Mouse (Mus musculus) right cerebral cortex, postnatal 36 days (tissue): ENCODE data around the gene Bcl11a.

Experiments
- DNase-seq, 2 experiments: peaks; one replicate each; pipeline ENCODE4 v3.0.0; 2022; ENCODE audit warnings: low spot score in 2 of 2, mixed read lengths in 1 of 2

Bcl11a gene

GRCm38 (mm10) chr11:24202641-24203361 lies 124.9 kb downstream of the Bcl11a start:
- no peak for DNase-seq

DNA sequence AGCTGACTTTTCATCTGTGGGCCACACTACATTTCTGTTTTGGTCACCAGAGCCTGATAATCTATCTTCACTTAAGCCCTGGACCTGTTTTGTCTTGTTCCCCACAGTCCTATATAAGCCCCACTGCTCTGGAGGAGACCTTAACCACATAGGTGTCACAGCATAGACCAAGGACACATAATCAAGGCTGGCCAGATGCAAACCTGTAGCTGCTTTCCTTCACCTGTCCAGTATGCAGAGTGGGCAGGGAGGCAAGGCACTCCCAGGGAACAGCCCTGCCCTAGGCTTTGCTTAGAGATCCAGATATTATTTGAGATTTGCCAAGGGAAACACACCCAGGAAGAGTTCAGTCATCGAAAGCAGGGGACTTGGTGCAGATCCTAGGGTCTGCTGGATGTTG lies 125.6 kb downstream of the Bcl11a start:
- DNase-seq: no peak

- DNase-seq: no peak
Measured at GRCm38 (mm10) chr11:24208951-24209351, 131.1 kb downstream of the Bcl11a start.

DNA sequence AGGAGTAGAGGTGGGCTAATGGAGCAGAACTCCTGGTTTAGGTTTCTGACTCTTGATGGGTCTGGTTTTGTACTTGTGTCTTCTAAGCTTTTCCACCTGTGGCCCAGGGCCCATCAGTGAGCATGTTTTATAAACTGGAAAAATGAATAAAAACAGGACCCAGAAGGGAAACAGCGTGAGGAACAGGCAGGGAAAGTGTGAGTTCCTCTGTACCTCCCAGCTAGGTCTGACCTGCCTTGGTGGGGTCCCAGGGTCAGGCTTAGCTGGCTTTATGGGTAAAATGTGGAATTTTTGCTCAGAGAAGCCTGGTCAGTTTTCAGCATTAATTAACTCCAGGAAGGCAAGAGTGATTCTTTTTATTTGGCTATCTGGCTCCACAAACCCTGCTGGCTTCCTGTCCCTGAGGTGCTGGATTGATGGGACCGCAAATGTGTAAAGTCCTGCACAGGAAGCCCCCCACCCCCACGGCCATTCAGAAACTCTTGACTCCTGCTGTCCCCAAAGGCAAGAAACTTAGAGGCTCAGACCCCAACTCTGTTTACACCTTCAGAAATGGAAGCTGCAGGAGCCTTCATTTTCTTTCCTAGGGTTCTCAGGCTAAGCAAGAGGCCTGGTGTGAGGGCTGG lies 136.8 kb downstream of the Bcl11a start:
- no peak for DNase-seq

- no peak for DNase-seq
Measured at GRCm38 (mm10) chr11:24217741-24218333, 140.0 kb downstream of the Bcl11a start.

- no peak for DNase-seq
Measured at GRCm38 (mm10) chr11:24221601-24222307, 143.9 kb downstream of the Bcl11a start.
